Mouse (Mus musculus): ENCODE results near the gene Serpinf2.
A peak's percentile ranks its signal among the peaks of the same experiment; 100 is the strongest.

Serpinf2 gene

DNA sequence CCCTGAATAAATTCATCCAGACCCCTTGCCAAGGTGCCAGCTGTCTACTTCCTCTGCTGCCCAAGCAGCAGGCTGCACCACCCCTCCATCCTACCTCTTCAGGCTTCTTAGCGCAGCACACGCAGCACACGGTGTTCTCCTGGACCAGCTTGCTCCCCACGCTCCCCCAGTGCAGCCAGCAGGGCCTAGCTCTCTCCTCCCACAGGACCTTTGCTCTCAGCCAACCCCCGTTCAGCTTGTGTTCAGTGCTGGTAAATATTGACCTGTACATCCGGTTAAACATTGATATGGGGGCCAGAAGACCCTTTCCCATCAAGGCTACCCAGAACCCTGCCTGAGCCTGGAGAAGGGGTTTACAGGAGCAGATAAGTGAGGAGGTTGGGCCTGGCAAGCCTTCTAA lies at the start of gene Serpinf2:
Gene Serpinf2, minus strand, starts transcription at position 229 of the 400 bp plus-strand sequence.
- no peak for DNase-seq (ENCODE audit: low read depth, low spot score)

DNA sequence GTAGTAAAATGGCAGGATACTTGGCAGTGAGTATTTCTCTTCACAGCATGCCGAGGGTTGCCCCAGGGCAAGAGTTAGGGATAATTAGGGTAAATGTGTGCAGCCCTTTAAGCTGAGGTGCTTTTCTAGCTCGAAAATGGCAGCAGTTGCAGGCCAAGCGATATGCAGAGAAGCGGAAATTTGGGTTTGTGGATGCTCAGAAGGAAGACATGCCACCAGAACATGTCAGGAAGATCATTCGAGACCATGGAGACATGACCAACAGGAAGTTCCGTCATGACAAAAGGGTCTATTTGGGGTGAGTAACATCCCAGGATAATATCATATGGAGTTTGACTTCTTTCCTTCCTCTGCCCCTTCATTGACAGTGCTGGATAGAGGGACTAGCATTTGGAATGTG lies 48.1 kb upstream of the Serpinf2 start:
- DNase-seq (ENCODE audit: low read depth, low spot score): peak; percentile 32

DNA sequence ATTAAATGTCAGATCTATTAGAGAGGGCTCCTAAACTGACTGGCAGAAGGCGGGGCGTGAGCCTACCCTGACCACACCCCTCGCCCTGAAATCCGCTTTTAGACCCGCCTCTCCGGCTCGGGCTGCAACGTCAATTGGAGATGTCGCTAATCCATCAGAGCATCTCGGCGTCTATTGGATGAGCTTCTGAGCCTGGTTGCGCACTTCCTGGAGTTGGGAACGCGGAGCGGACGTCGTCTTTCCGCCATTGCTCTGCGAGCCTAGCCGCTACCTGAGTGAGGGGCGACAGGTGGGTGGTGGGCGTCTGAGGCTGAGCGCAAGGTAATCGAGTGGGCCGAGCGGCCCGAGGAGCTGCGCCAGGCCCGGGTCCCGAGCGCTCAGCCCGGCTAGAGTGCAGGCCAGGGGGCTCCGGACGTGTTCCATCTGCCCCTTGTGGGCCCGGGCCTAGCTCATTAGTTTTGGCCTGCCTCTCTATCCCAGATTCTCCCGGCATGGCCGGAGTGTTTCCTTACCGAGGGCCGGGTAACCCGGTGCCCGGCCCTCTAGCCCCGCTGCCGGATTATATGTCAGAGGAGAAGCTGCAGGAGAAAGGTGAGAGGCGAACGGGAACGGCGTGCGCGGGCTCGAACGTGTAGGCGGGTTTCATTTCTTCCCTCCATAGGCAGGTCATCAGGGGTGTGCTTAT lies 47.4 kb upstream of the Serpinf2 start, which contains the start of gene Prpf8:
Gene Prpf8, plus strand, starts transcription at position 216 of the 685 bp plus-strand sequence.
- DNase-seq (ENCODE audit: low read depth, low spot score): peak; percentile 97

DNA sequence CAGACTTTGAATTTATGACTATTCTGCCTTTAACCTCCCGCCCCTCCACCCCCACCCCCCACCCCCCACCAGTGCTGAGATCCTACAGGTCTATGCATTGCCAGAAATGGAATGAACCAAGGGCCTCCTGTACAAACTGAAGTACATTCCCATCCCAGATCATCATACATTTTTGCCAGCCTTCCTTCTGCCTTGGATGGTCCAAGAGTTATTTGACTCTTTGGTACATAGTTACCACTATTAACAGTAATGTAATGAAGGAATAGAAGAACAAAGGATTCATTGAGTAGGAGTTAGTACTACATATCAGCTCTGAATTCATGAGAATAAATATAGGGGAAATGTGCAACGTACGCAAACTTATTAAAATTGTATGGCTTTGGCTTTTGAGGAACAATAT lies 46.8 kb upstream of the Serpinf2 start:
- DNase-seq (ENCODE audit: low read depth, low spot score): no peak

DNA sequence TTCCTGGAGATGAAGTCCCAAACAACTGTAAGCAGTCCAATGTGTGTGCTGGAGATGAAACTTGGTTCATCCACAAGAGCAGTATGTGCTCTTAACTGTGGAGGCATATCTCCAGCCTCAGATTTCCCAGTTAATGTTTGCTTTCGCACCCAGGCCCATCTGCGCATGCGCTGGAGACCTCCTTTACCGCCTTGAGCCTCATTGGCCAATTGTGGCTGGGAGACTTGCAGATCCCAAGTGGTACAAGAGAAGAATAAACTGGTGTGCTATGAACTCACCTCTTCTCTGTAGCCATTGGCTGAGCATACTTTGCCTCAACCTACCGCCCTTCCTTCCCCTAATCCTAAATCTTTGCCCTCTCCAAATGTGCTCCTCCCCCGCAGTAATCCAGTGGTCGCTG lies 34.0 kb upstream of the Serpinf2 start:
- no peak for DNase-seq (ENCODE audit: low read depth, low spot score)

DNA sequence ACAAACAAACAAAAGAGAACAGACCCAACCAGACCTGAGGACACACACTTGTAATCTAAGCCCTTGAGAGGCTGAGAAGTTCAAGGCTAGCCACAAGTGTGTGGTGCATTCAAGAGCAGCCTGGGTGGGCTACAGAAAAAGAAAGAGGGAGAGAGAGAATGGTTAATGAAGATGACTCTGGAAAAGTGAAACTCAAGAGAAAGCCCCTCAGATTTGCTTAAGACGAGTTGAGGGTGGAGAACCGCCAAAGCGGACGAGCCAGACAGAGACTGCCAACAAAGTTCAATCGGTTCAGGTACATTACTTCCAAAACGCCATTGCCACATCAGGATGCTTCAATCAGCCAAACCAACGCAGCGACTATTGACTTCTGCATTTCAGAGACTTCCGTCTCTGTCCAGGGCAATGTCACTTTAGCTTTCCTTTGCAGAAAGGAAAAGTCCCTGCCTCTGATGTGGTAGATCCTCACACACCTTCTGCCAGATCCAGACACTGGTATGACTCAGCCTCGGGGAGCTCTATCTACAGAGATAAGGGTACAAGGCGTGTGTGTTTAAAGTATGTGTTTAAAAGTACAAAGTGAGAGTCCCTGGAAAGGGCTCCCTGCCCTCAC lies 33.2 kb upstream of the Serpinf2 start:
- no peak for DNase-seq (ENCODE audit: low read depth, low spot score)

DNA sequence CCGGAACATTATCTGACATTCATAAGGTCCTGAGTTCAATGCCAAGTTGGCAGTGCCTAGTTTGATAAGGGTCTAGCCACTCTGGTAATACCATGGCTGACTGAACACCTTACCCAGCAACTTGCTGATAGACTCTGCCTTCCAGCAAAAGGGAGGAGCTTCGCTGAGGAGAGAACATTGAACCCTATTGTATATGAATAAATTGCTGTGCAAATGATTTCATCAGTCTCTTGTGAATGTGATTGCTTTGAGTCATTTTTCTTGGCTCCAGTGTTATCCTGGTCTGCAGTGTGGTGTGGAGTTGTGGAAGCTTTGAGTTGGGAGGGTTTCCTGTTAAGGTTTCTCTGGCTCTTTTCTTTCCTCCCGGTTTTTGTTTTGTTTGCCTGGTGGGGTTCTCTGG lies 31.3 kb upstream of the Serpinf2 start:
- peak; percentile 83 for DNase-seq (ENCODE audit: low read depth, low spot score)

DNA sequence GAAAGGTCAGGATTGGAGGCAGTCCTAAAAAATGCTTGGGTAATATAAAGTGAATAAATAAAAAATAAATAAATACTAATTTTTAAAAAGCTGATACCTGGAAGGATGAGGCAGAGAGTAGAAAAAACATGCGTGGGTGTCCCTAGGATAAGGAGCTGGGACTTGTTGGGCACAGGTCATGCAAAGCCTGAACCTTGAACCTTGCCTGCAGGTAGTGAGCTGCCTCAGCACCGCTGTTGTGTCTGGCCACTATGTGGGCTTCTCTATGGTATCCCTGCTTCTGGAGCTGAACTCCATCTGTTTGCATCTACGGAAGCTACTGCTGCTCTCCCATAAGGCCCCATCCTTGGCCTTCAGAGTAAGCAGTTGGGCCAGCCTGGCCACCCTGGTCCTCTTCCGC lies 29.9 kb upstream of the Serpinf2 start:
- no peak for DNase-seq (ENCODE audit: low read depth, low spot score)

DNA sequence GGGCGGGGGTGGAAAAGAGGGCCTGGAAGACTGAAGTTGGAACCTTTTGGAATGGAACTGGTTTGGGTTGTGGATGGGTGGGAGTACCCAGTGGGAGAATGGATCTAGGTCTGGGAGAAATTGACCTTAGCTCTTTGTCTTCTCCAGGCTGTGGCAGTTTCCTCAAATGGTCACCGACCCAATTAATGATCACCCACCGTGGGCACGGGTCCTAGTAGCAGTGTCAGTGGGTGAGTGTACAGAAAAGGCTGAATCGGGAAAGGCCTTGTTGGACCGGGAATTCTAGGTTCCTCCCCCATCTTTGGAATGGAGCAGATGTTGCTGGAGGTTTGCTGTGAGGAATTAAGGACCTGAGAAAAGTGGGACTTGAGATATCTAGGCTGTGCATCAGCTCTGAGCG lies 29.0 kb upstream of the Serpinf2 start:
- DNase-seq (ENCODE audit: low read depth, low spot score): no peak

DNA sequence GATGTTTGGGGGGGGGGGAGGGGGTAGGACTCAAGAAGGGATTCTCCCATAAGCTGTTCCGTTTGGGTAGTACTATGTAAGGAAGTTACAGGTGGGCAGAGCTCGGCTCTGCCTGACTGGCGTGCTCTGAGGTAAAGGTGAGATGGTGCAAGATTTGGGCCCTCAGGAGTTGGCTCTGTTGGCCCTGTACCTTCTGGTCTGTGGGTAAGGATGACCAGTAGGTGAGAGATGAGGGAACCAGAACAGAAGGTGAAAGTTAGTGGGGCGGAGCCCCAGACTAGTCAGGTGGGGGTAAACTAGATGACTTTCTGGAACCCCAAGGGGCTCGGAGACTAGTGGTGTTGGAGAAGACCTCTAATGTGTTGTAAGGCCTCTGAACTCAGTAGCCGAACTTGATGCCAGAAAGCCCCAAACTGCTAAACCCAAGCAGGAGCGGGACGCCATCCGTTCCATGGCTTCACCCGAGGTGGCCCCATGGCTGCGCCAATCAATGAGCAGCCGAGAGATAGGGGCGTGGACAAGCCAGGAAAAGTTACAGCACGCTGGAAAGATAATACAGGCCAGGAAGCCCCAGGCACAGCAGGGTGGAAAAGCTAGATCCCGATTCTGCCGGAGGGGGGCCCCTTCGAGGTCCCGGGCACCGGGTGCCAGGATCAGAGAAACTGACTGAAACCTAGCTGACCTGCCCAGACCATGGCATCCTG lies 28.3 kb upstream of the Serpinf2 start:
- DNase-seq (ENCODE audit: low read depth, low spot score): no peak

DNA sequence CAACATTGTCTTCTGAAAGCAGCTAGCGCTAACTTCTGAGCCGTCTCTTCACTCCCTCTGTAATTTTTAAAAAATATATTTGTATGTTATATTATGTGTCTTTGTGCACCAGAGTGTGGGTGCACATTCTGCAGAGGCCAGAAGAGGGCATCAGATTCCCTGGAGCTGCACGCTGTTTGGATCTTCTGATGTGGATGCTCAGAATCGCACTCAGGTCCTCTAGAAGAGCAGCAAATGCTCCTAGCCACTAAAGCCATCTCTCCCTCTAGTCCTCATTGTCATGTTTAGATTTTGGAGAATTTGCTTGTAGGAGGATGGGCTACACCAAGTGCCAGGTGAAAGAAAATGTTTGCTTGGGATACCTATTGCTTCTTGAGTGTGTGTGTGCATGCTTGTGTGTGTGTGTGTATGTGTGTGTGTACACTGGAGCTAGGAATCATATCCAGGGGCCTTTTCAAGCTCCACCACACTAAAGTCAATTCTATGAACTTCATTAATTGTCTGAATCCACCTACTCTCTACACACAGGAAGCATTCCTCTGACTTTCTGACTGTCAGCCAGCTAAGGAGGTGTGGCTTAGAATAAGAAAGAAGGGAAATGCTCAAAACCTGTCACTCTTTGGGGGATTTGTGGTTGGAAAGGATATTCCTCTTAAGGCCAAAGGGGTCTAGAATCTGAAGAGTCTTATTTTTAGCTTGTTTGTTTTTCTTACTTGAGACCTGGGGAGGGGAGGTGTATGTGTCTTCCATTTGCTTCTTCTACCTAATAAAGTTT lies 27.5 kb upstream of the Serpinf2 start:
- DNase-seq (ENCODE audit: low read depth, low spot score): peak; percentile 56

DNA sequence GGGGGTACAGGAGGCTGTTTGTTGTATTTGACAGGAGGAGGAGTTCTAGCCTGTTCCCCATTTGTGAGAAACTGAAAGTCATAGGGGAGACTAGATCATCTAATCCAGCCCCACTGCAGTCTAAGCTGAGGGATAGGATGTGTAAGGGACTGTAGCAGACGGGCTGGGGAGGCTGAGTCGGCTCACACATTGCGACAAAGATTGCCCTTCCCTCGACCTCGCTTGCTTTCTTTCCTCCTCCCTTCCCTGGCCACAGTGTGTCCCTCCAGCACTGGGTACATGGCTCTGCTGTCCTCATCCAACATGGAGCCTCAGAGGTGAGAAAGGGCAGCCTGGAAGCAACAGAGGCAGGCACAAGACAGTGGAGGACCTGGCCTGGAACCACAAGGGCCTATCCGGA lies 25.7 kb upstream of the Serpinf2 start:
- no peak for DNase-seq (ENCODE audit: low read depth, low spot score)

DNA sequence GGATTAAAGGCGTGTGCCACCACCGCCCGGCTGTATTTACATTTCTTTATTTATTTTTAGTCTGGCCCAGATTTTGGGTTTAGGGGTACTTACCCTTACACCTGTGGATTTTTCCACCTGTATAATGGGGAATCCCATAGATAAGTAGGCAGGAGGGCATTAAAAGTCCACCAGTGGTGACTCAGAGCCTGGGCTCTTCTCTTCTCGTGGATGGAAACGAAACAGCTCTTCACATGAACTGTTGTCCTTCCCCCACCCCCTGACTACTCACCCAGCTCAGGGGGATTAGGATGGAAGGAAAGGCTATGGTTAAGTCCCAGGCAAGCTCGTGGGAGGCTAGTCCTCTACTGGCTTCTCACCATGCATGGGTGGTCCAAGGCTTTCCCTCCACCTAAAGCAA lies 25.0 kb upstream of the Serpinf2 start:
- no peak for DNase-seq (ENCODE audit: low read depth, low spot score)

DNA sequence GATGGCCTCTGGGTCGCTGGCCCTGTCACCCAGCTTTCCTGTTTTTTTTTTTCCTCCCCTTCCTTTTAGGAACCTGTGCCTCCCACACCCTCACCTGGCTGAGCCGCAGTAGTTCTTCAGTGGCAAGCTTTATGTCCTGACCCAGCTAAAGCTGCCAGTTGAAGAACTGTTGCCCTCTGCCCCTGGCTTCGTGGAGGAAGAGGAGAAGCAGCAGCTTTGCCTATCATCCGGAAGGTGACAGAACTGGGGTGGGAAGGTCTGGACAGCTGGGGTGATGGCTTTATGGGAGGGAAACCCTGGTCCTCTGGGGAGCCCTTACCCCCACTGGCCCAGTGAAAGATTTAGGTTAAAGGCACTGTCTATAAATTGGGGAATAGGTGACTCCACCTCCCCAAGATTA lies 24.2 kb upstream of the Serpinf2 start:
- no peak for DNase-seq (ENCODE audit: low read depth, low spot score)

DNA sequence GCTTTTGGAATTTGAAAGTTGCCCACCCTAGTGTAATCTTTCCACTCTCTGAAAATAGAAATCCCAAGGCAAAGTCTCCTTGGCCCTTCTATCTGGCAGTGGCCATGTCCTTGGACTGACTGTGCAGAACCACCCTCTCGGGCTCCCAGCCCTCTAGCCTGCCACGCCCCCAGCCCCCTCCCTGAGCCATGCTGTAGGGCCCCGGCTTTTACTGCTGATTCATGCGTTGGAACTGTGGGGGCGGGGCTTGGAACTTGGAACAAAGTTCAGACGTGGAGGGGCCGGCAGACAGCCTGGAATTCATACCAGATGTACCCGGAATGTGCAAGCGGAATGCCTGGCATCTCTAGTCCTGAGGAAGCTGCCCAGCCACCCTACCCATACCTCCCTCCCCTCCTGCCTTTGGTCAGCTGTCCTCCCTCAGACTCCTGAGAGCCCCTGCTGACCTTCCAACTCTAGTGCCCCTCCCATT lies 23.5 kb upstream of the Serpinf2 start:
- DNase-seq (ENCODE audit: low read depth, low spot score): peak; percentile 99

DNA sequence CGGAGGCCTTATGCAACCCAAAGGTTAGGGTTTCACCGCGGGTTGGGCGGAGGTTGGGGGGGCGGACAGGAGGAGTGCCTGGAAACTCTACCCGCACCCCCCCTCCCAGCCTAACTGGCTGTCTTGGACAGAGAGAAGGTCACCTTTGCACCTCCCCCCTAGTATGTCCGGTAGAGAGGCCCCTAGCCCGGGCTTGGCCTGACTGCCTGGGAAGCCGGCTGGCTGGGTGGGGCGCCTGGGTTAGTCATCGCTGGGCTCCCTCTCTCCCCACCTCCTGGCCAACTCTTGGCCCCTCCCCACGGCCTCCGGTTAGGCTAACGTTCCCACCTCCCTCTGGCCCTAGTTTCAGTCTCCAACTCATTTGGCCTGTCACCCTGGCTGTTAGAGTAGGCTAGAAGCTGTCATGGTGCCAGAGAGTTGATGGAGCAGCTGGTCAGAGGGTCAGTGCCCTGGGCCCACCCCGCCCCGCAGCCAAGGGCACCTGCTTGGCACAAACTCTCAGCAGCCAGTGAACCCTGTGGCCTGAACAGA lies 22.9 kb upstream of the Serpinf2 start:
- peak; percentile 95 for DNase-seq (ENCODE audit: low read depth, low spot score)

DNA sequence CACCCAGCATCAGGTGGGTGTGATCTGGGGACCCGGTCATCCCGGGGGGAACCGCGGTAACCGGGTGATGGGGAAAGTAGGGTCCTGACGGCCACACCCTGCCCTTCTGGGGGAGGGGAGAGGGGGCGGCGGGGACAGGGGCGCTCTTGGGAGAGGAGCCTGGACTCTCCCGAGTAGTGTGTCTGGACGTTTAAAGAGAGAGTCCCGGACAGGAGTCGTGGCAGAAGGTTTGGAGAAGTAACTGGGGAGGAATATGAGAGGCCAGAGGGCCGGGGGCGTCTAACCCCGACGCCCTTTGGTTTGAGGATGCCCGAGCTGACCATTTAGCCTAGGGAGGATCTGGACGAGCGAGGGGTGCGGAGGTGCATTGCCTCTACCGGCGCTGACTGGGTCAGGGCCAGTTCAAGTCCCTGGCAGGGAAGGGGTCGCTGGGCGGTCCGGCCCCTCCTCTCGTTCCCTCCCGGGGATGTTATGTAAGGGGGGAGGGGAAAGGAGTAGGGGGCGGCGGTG lies 22.4 kb upstream of the Serpinf2 start:
- DNase-seq (ENCODE audit: low read depth, low spot score): no peak

DNA sequence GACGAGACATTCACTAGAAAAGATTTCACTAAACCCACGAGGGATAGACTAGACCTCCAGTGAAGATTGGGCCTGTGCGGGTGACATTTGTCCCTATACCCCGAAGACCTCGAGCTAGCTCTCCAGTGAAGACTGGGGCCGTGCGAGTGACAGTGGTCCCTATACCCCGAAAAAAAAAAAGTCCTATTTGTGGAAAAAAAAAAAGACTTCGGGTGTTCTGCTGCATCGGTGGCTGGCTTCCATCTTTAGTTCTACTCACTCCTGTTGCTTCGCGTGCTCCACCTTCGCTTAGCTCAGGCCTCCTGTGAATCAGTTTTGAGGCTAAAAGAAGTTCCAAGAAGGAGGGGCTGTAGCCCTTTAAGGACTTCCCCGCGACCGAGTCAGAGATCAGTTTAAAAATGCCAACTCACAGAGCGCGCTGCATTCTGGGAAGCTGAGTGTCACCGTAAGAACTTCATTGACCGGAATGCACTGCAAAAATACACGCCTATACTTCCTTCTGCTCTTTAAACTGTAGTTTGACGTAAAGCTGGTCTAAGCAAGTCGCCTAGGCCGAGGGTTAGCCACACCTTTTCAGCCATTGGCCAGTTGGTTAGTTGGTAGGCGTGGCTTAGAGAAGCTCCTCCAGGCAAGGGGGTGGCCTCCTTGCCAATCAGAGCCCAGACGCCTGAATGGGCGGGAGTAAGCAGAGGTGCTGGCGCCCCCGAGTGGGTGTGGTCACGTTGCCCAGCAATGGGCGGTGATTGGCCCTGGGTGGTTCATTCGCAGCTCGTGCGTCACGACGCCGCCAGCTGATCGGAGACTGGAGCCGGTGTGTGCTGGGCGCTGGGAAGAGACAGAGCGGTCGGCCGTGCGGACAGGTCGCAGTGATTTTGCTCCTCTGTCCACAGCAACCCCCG lies 21.7 kb upstream of the Serpinf2 start, which contains the start of gene Tlcd2:
Gene Tlcd2, plus strand, starts transcription at position 872 of the 899 bp plus-strand sequence.
- peak; percentile 100 for DNase-seq (ENCODE audit: low read depth, low spot score)

DNA sequence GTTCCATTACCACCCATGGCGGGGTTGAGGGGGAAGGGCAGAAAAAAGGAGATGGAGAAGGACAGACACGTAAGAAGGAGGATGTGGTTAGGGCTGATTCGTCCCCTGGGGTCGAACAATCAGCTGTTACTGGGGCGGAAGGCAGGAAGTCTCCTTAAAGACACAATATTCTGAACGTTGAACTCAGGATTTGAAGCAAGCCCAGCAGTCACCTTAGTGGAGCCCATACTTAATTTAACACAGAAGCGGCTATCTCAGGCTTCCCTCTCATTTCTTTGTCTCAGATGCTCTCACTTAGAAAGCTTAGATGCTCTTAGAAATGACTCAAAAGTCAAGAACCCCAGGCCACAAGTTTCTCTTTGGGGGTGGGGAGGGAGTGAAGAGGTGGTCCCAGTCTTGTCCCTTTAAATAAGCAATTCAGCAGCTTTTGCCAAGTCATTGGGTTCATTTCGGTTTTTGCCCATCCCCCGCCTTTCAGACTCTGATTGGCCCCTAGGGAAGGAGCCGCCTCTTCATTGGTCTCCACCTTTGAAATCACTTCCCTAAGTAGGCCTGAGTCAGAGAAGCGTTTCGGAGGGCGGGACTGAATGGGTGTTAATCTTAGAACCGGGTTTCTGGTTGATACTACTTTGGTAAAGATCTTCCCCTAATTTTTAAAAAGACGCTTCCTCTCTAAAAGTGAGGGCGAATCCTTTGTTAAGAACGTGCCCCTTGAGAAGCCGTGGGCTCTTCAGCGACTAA lies 20.9 kb upstream of the Serpinf2 start:
- DNase-seq (ENCODE audit: low read depth, low spot score): peak; percentile 98

DNA sequence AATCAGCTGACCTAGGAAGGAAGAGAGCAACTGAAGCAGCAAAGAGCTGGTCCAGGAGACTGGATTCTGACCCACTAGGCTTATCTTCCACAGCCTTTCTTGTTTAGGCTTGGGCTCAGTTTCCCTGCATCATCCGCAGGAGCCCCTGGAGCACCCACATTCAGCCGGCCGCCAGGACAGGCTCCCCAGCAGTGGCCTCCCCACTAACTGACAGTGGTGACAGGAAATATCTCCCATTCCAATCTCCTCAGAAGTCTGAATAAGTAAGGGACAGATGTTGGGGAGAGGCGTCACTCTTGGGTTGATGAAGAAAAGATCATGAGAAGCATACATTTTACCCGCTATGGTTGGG lies 20.3 kb upstream of the Serpinf2 start:
- DNase-seq (ENCODE audit: low read depth, low spot score): no peak
